Mouse (Mus musculus): ENCODE measurements around the gene Hspb6. TPM values are rescaled to one million over a fixed set of nuclear protein-coding genes. Genes with fewer than 3 reads are reported as not detected.

Gene Hspb6
- polyA plus RNA-seq, 1 experiment from 2014 or later: 6.9 TPM

DNA sequence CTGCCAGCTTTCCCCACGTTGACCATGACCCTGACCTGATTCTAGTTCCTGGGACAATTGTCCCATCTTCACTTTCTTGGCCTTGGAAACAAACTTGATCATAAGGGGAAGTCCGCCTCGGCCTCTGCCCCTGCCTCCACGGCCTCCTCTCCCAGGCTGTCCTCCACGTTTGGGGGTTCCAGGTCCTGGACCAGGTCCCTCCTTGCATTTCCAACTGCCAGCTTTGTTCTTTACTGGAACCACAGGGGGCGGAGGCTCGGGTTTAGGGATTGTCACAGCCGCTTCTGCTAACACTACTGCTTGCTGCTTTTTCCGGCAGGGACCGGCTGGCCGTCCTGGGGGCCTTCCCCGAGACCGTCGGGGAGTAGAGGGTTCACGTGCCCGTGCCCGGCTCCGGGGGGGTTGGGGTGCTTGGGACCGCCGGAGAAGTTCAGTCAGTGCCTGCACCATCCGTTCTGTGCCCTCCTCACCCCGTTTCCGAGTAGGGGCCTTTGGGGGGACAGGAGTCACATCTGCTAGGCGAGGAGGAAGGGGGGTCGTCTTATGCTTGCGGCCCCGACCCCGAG is 34.6 kb downstream of the Hspb6 start:
- Histone ChIP-seq H3K27ac (replicated peaks; ENCODE audit: low read depth, low read length) (no peak overlapping the region), H3K9me3 (ENCODE audit: control insufficient read depth, low read length) (no peaks in the 10 kb centered on the region), H3K9ac (ENCODE audit: low read length) (no peak overlapping the region), H3K36me3 (ENCODE audit: control insufficient read depth, insufficient read depth, low read length) (peaks cover 35% of the 10 kb centered on the region), H3K27me3 (ENCODE audit: control insufficient read depth, insufficient read depth, low read length) (no peaks in the 10 kb centered on the region), H3K4me2 (ENCODE audit: low read depth, severe bottlenecking) (no peak overlapping the region), H3K4me1 (ENCODE audit: control insufficient read depth, insufficient read depth, low read length) (peaks cover 11% of the 10 kb centered on the region), H3K4me3 (ENCODE audit: low read depth, low read length) (0 out of 2 replicates have a peak overlapping the region, but pooled peaks have one; percentile 6)
- 92% methylated on average over 28 of the region's 28 CpGs for WGBS
- DNase-seq (ENCODE audit: low spot score) (no peak), ATAC-seq (ENCODE audit: insufficient number of reproducible peaks, low FRiP score, low TSS enrichment, low read depth) (no peak)

DNA sequence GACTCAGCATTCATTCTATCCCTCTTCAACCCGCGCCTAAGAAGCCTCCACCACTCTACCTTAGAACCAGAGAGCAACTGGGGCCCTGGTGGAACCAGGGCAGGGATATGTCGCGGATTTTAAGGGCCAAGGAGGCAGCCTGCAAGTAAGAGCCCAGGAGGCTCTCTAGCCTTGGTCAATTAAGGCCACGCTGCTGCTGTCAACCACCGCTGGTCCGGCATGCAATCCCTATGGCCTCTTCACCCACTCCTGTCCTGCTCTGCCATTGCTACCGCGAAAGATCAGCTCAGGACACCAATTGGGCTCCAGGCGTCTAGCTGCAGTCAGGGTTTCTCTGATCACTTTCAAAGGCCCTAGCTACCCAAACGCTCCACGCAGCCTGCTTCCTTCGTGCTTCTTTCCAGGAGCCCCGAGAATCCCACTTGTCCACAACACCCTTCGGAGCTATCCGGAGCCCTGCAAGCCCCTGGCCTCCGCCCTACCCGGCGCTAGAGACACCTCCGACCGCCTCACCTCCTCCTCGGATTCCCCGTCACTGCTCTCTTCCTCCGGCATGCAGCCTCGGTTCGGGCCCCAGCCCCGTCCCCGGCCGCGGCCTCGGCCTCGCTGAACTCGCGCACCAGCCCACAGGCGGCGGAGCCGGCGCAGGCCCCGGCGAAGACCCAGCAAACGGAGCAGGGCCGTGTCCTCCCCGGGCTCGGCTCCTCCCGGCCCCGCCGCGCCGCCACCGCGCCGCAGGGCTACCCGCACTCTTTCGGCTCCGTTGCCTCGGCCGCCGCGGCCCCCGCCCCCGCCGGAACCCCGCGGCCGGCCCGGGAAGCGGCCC is 36.1 kb downstream of the Hspb6 start:
- peak overlapping the region; percentile 84 for H3K4me2 ChIP-seq (ENCODE audit: low read depth, severe bottlenecking)
- no peaks in the 10 kb centered on the region for H3K27me3 ChIP-seq (ENCODE audit: control insufficient read depth, insufficient read depth, low read length)
- peak overlapping the region; percentile 91 for H3K27ac ChIP-seq (replicated peaks; ENCODE audit: low read depth, low read length)
- ATAC-seq (ENCODE audit: insufficient number of reproducible peaks, low FRiP score, low TSS enrichment, low read depth) (peak; percentile 22; the same call in 1 of the 2 replicates), DNase-seq (ENCODE audit: low spot score) (peak; percentile 58)
- no peaks in the 10 kb centered on the region for H3K9me3 ChIP-seq (ENCODE audit: control insufficient read depth, low read length)
- H3K36me3 ChIP-seq (ENCODE audit: control insufficient read depth, insufficient read depth, low read length): peaks cover 24% of the 10 kb centered on the region
- peaks cover 11% of the 10 kb centered on the region for H3K4me1 ChIP-seq (ENCODE audit: control insufficient read depth, insufficient read depth, low read length)
- H3K4me3 ChIP-seq (ENCODE audit: low read depth, low read length): peak overlapping the region; percentile 84
- under 1% methylated on average over 61 of the region's 67 CpGs for WGBS
- peak overlapping the region; percentile 92 for H3K9ac ChIP-seq (ENCODE audit: low read length)

DNA sequence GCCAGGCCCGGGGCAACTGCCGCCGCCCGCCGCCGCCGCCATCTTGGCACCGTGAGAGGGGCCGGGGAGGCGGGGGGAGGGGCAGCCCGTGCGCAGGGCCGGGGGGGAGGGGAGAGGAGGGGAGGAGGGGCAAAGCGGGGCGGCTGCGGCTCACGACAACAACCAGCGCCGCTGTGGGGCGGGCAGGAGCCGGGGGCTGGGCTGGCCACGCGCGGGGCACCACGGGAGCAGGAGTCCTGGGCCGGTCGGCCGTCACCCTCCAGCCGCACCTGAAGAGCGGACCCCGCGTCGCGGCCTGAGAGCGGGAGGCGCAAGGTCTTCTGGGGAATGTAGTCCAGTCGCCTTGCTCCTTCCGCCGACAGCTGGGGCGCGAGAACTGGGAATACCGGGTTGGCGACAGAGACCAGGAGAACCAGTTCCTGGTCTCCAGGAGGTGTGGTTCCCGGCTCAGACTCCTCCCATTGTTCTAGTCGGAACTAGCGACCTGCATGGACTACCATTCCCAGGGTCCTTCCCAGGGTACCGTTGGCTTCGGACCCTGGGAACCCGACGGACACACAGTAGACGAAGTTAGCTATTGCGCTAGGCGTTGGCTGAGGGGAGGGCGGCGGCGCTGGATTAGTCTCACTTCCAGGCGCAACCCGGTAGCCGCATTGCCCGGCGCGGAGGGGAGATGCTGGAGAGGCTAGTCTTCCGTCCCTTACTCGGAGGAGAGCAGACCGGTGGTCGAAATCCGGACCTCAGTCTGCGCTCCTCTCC is 36.9 kb downstream of the Hspb6 start, which contains the start of gene Kmt2b:
TSS of gene Kmt2b (minus strand) at position 51 of the 759 bp plus-strand sequence.
- no peaks in the 10 kb centered on the region for H3K9me3 ChIP-seq (ENCODE audit: control insufficient read depth, low read length)
- DNase-seq (ENCODE audit: low spot score) (peak; percentile 97), ATAC-seq (ENCODE audit: insufficient number of reproducible peaks, low FRiP score, low TSS enrichment, low read depth) (peak; percentile 95)
- H3K36me3 ChIP-seq (ENCODE audit: control insufficient read depth, insufficient read depth, low read length): peaks cover 17% of the 10 kb centered on the region
- WGBS: under 1% methylated on average over 48 of the region's 68 CpGs
- H3K4me3 ChIP-seq (ENCODE audit: low read depth, low read length): peak within 1 kb of the TSS; percentile 84
- H3K9ac ChIP-seq (ENCODE audit: low read length): peak within 1 kb of the TSS; percentile 92
- H3K4me2 ChIP-seq (ENCODE audit: low read depth, severe bottlenecking): peak within 1 kb of the TSS; percentile 84
- peak within 1 kb of the TSS; percentile 91 for H3K27ac ChIP-seq (replicated peaks; ENCODE audit: low read depth, low read length)
- no peaks in the 10 kb centered on the region for H3K27me3 ChIP-seq (ENCODE audit: control insufficient read depth, insufficient read depth, low read length)
- H3K4me1 ChIP-seq (ENCODE audit: control insufficient read depth, insufficient read depth, low read length): peaks cover 11% of the 10 kb centered on the region

DNA sequence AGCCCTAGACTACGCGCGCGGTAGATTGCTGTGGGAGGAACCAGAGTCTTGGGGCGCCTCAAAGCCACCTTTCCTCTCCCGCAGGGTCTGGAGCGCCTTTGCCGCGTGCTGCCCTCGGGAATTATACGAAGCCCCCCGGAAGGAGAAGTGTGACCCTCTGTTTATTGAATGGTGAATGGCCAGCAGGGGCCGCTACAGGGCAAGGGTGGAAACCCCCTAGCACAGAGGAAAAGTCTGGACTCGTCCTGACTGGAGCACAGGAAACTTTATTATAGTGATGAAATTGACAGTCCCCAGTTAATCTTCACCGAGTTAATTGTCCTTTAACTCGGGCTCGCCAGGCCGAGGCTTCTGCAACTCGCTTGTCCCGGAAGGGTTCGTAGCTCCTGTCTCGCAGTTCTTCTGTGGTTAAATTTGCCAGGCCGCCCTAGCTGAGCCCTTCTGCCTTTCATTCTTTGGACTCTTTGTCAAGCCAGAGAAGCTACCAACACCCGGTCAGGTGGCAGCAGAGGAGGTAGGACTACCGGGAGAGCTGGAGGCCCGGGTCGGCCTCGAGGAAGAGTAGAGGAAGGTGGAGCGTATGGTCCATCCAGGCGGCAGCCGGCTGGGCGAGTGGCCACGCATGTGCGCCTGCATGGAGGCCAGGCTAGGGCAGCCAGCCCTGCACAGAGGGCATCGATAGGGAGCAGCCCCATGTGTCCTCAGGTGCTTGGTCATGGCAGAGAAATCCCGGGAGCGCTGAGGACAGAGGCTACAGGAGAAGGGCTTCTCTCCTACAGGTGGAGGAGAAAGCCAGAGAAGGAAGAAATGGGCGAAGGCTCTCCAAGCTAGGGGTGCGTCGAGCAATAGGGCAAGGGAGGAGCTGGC is 37.7 kb downstream of the Hspb6 start:
- peak overlapping the region; percentile 84 for H3K4me3 ChIP-seq (ENCODE audit: low read depth, low read length)
- DNase-seq (ENCODE audit: low spot score) (peak; percentile 93), ATAC-seq (ENCODE audit: insufficient number of reproducible peaks, low FRiP score, low TSS enrichment, low read depth) (peak; percentile 65)
- peak overlapping the region; percentile 45 for H3K9ac ChIP-seq (ENCODE audit: low read length)
- H3K36me3 ChIP-seq (ENCODE audit: control insufficient read depth, insufficient read depth, low read length): peaks cover 15% of the 10 kb centered on the region
- no peaks in the 10 kb centered on the region for H3K27me3 ChIP-seq (ENCODE audit: control insufficient read depth, insufficient read depth, low read length)
- H3K4me1 ChIP-seq (ENCODE audit: control insufficient read depth, insufficient read depth, low read length): peaks cover 11% of the 10 kb centered on the region
- H3K9me3 ChIP-seq (ENCODE audit: control insufficient read depth, low read length): no peaks in the 10 kb centered on the region
- 0 out of 2 replicates have a peak overlapping the region, but pooled peaks have one; percentile 91 for H3K27ac ChIP-seq (replicated peaks; ENCODE audit: low read depth, low read length)
- H3K4me2 ChIP-seq (ENCODE audit: low read depth, severe bottlenecking): peak overlapping the region; percentile 55
- 28% methylated on average over 40 of the region's 40 CpGs for WGBS

GRCm38 (mm10) chr7:30590927-30591604 is 39.1 kb downstream of the Hspb6 start:
- Histone ChIP-seq H3K4me2 (ENCODE audit: low read depth, severe bottlenecking) (no peak overlapping the region), H3K27me3 (ENCODE audit: control insufficient read depth, insufficient read depth, low read length) (no peaks in the 10 kb centered on the region), H3K36me3 (ENCODE audit: control insufficient read depth, insufficient read depth, low read length) (peaks cover 6% of the 10 kb centered on the region; the same call in 1 of the 2 replicates), H3K9me3 (ENCODE audit: control insufficient read depth, low read length) (no peaks in the 10 kb centered on the region), H3K4me3 (ENCODE audit: low read depth, low read length) (no peak overlapping the region), H3K27ac (replicated peaks; ENCODE audit: low read depth, low read length) (no peak overlapping the region), H3K9ac (ENCODE audit: low read length) (no peak overlapping the region), H3K4me1 (ENCODE audit: control insufficient read depth, insufficient read depth, low read length) (peaks cover 11% of the 10 kb centered on the region)
- ATAC-seq (ENCODE audit: insufficient number of reproducible peaks, low FRiP score, low TSS enrichment, low read depth) (no peak), DNase-seq (ENCODE audit: low spot score) (no peak)
- WGBS: 81% methylated on average over 9 of the region's 9 CpGs

DNA sequence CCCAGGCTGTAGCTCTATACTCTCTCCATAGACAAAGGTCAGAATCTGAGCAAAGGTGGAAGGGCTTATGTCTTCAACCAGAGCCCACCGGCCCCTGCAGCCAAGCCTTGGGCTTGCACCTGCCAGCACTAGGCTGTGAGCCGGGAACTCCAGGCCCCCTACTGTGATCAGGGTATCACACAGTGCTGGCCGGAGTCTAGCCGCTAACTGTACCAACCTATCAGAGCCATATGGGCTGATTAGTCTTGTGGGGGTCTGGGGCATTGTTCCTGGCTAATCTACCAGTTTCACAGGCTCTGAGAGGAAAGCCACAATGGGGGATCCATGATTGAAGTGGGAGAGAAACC is 39.6 kb downstream of the Hspb6 start:
- DNase-seq (ENCODE audit: low spot score) (no peak), ATAC-seq (ENCODE audit: insufficient number of reproducible peaks, low FRiP score, low TSS enrichment, low read depth) (no peak)
- 52% methylated on average over 4 of the region's 4 CpGs for WGBS
- H3K9ac ChIP-seq (ENCODE audit: low read length): no peak overlapping the region
- H3K4me3 ChIP-seq (ENCODE audit: low read depth, low read length): no peak overlapping the region
- no peaks in the 10 kb centered on the region for H3K27me3 ChIP-seq (ENCODE audit: control insufficient read depth, insufficient read depth, low read length)
- peaks cover 11% of the 10 kb centered on the region for H3K4me1 ChIP-seq (ENCODE audit: control insufficient read depth, insufficient read depth, low read length)
- no peak overlapping the region for H3K4me2 ChIP-seq (ENCODE audit: low read depth, severe bottlenecking)
- no peak overlapping the region for H3K27ac ChIP-seq (replicated peaks; ENCODE audit: low read depth, low read length)
- H3K36me3 ChIP-seq (ENCODE audit: control insufficient read depth, insufficient read depth, low read length): 0 out of 2 replicates have a peak, but pooled peaks cover 3% of the 10 kb centered on the region
- no peaks in the 10 kb centered on the region for H3K9me3 ChIP-seq (ENCODE audit: control insufficient read depth, low read length)

DNA sequence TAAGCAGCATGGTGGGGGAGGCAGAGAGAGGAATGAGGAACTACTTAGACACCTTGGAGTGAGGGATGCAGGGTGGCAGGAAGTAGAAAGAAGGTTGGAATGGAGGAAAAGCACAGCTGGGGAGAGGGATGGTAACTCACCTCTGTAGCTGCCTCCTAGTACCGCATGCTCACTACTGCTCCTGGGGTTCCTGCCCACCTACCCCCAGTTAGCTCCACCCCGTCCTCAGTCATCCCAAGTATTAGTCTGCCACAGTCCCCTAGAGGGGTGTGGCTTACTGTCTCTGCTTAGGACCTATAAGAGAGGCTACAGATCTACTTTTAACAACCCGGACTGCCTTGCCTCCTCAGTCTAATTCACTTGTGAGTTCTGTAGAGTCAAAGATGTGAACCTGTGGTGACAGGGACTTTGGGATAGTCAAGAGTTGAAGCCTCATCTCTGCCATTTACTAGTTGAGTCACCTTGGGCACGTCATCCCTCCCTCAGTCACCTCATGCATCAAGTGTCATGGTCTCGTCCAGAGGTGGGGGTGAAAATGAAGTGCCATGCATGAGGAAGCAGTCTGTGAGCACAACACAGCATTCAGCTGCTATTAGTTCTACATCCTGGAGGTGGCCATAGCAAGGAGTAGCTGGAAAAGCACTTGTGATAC is 40.9 kb downstream of the Hspb6 start:
- DNase-seq (ENCODE audit: low spot score) (no peak), ATAC-seq (ENCODE audit: insufficient number of reproducible peaks, low FRiP score, low TSS enrichment, low read depth) (no peak)
- no peaks in the 10 kb centered on the region for H3K27me3 ChIP-seq (ENCODE audit: control insufficient read depth, insufficient read depth, low read length)
- no peak overlapping the region for H3K27ac ChIP-seq (replicated peaks; ENCODE audit: low read depth, low read length)
- H3K9ac ChIP-seq (ENCODE audit: low read length): no peak overlapping the region
- H3K4me1 ChIP-seq (ENCODE audit: control insufficient read depth, insufficient read depth, low read length): 0 out of 2 replicates have a peak, but pooled peaks cover 4% of the 10 kb centered on the region
- WGBS: 49% methylated on average over 5 of the region's 5 CpGs
- H3K4me2 ChIP-seq (ENCODE audit: low read depth, severe bottlenecking): no peak overlapping the region
- no peaks in the 10 kb centered on the region for H3K36me3 ChIP-seq (ENCODE audit: control insufficient read depth, insufficient read depth, low read length)
- no peak overlapping the region for H3K4me3 ChIP-seq (ENCODE audit: low read depth, low read length)
- H3K9me3 ChIP-seq (ENCODE audit: control insufficient read depth, low read length): no peaks in the 10 kb centered on the region
